Mouse (Mus musculus) heart, embryonic 12.5 days (tissue): ENCODE data around the gene Gadd45g. TPM values are rescaled to one million over a fixed set of nuclear protein-coding genes. Genes with fewer than 3 reads are reported as not detected.

ENCODE experiments used
- ATAC-seq: fragments of 200-750 bp; cut with Nextera tagmentation; 2 replicates; pipeline ENCODE4 v1.8.0; 2017; ENCODE audit warnings: moderate TSS enrichment, moderate library complexity; ENCODE audit not compliant: insufficient number of reproducible peaks, low FRiP score
- H3K27ac ChIP-seq: fragments of 300-500 bp; sonication (generic); 2 replicates; pipeline ENCODE4 v1.5.1; 2016; ENCODE audit warnings: mild to moderate bottlenecking, moderate library complexity; ENCODE audit not compliant: poor library complexity, severe bottlenecking
- H3K27me3 ChIP-seq: fragments of 300-500 bp; sonication (generic); replicated peaks from 2 replicates; pipeline ENCODE4 v1.6.1; 2016; ENCODE audit warnings: mild to moderate bottlenecking, moderate library complexity
- H3K36me3 ChIP-seq: fragments of 300-500 bp; sonication (generic); 2 replicates; pipeline ENCODE4 v1.6.1; 2016; ENCODE audit warnings: mild to moderate bottlenecking, moderate library complexity
- H3K4me1 ChIP-seq: fragments of 300-500 bp; sonication (generic); replicated peaks from 2 replicates; pipeline ENCODE4 v1.6.1; 2016; ENCODE audit warnings: mild to moderate bottlenecking
- H3K4me2 ChIP-seq: fragments of 300-500 bp; sonication (generic); 2 replicates; pipeline ENCODE4 v1.6.1; 2016; ENCODE audit warnings: mild to moderate bottlenecking, moderate library complexity
- H3K4me3 ChIP-seq: fragments of 300-500 bp; sonication (generic); 2 replicates; pipeline ENCODE4 v1.5.1; 2016; ENCODE audit warnings: mild to moderate bottlenecking
- H3K9ac ChIP-seq: fragments of 300-500 bp; sonication (generic); 2 replicates; pipeline ENCODE4 v1.6.1; 2016; ENCODE audit warnings: mild to moderate bottlenecking, moderate library complexity
- H3K9me3 ChIP-seq: fragments of 300-500 bp; sonication (generic); replicated peaks from 2 replicates; pipeline ENCODE4 v1.6.1; 2016; ENCODE audit warnings: mild to moderate bottlenecking, moderate library complexity
- WGBS: fragments of 180-500 bp; shearing (Covaris S2); methylation state at CpG from one replicate; pipeline ENCODE4 v1.1.7; 2016; 5-methylcytosine and 5-hydroxymethylcytosine counted together
- polyA plus RNA-seq: library from polyadenylated mRNA; unstranded; fragments of >200 nt; fragmentation: Nextera tagmentation; extraction: Ambion mirVana; gene quantifications from 2 replicates; pipeline ENCODE4 v1.2.1, GENCODE M21; 2016

Gadd45g gene
- polyA plus RNA-seq, 1 experiment from 2014 or later = 58.9 TPM

GRCm38 (mm10) chr13:51844661-51845060 lies 1.8 kb upstream of the Gadd45g start:
- Histone ChIP-seq H3K9ac (0 out of 2 replicates have a peak overlapping the region, but pooled peaks have one; percentile 77), H3K27me3 (peaks cover 8% of the 10 kb centered on the region; the same call in 1 of the 2 replicates), H3K9me3 (no peaks in the 10 kb centered on the region), H3K27ac (peak overlapping the region; percentile 74; the same call in 1 of the 2 replicates), H3K4me1 (peaks cover 44% of the 10 kb centered on the region), H3K4me2 (peak overlapping the region; percentile 88), H3K4me3 (peak overlapping the region; percentile 62; the same call in 1 of the 2 replicates), H3K36me3 (no peaks in the 10 kb centered on the region)
- WGBS = 13% methylated on average over 10 of the region's 10 CpGs
- ATAC-seq = no peak

GRCm38 (mm10) chr13:51845072-51845471 lies 1.4 kb upstream of the Gadd45g start:
- Histone ChIP-seq H3K27me3 (peaks cover 8% of the 10 kb centered on the region; the same call in 1 of the 2 replicates), H3K9ac (peak overlapping the region; percentile 77; the same call in 1 of the 2 replicates), H3K9me3 (no peaks in the 10 kb centered on the region), H3K4me1 (peaks cover 49% of the 10 kb centered on the region), H3K36me3 (no peaks in the 10 kb centered on the region), H3K27ac (peak overlapping the region; percentile 74), H3K4me2 (peak overlapping the region; percentile 88), H3K4me3 (peak overlapping the region; percentile 62)
- ATAC-seq = no peak
- 5% methylated on average over 10 of the region's 10 CpGs for WGBS

GRCm38 (mm10) chr13:51845591-51846191 lies 787 bp upstream of the Gadd45g start:
- H3K9ac ChIP-seq = peak overlapping the region; percentile 77
- H3K27me3 ChIP-seq = peaks cover 4% of the 10 kb centered on the region; the same call in 1 of the 2 replicates
- 0 out of 2 replicates have a peak, but pooled peaks have one; percentile 15 for ATAC-seq
- no peaks in the 10 kb centered on the region for H3K36me3 ChIP-seq
- peak overlapping the region; percentile 74 for H3K27ac ChIP-seq
- H3K4me3 ChIP-seq = peak overlapping the region; percentile 62
- peak overlapping the region; percentile 88 for H3K4me2 ChIP-seq
- under 1% methylated on average over 45 of the region's 45 CpGs for WGBS
- H3K9me3 ChIP-seq = no peaks in the 10 kb centered on the region
- H3K4me1 ChIP-seq = peaks cover 49% of the 10 kb centered on the region

GRCm38 (mm10) chr13:51846868-51847793 lies 653 bp downstream of the Gadd45g start:
- H3K27ac ChIP-seq = peak overlapping the region; percentile 98
- peak overlapping the region; percentile 84 for H3K4me3 ChIP-seq
- peak overlapping the region; percentile 88 for H3K4me2 ChIP-seq
- no peaks in the 10 kb centered on the region for H3K9me3 ChIP-seq
- no peaks in the 10 kb centered on the region for H3K36me3 ChIP-seq
- H3K9ac ChIP-seq = peak overlapping the region; percentile 88
- H3K27me3 ChIP-seq = peaks cover 4% of the 10 kb centered on the region; the same call in 1 of the 2 replicates
- H3K4me1 ChIP-seq = peaks cover 45% of the 10 kb centered on the region
- ATAC-seq = peak; percentile 12
- WGBS = under 1% methylated on average over 63 of the region's 63 CpGs

- Histone ChIP-seq H3K4me2 (peak overlapping the region; percentile 88), H3K9me3 (no peaks in the 10 kb centered on the region), H3K27ac (peak overlapping the region; percentile 98), H3K9ac (peak overlapping the region; percentile 88), H3K4me3 (peak overlapping the region; percentile 84), H3K27me3 (peaks cover 4% of the 10 kb centered on the region; the same call in 1 of the 2 replicates), H3K36me3 (no peaks in the 10 kb centered on the region), H3K4me1 (peaks cover 47% of the 10 kb centered on the region)
- WGBS = under 1% methylated on average over 31 of the region's 31 CpGs
- 0 out of 2 replicates have a peak, but pooled peaks have one; percentile 33 for ATAC-seq
Measured at GRCm38 (mm10) chr13:51847979-51848480, 1.6 kb downstream of the Gadd45g start.

- ATAC-seq = peak; percentile 77
- H3K27me3 ChIP-seq = no peaks in the 10 kb centered on the region
- peak overlapping the region; percentile 98 for H3K27ac ChIP-seq
- H3K36me3 ChIP-seq = no peaks in the 10 kb centered on the region
- peaks cover 48% of the 10 kb centered on the region for H3K4me1 ChIP-seq
- peak overlapping the region; percentile 84 for H3K4me3 ChIP-seq
- H3K9me3 ChIP-seq = no peaks in the 10 kb centered on the region
- peak overlapping the region; percentile 88 for H3K9ac ChIP-seq
- WGBS = under 1% methylated on average over 19 of the region's 20 CpGs
- peak overlapping the region; percentile 88 for H3K4me2 ChIP-seq
Measured at GRCm38 (mm10) chr13:51848481-51849240, 2.2 kb downstream of the Gadd45g start.

GRCm38 (mm10) chr13:51849241-51850033 lies 3.0 kb downstream of the Gadd45g start:
- H3K27me3 ChIP-seq = no peaks in the 10 kb centered on the region
- peak overlapping the region; percentile 98 for H3K27ac ChIP-seq
- ATAC-seq = peak; percentile 57
- no peaks in the 10 kb centered on the region for H3K36me3 ChIP-seq
- 5% methylated on average over 24 of the region's 25 CpGs for WGBS
- peaks cover 54% of the 10 kb centered on the region for H3K4me1 ChIP-seq
- H3K4me2 ChIP-seq = peak overlapping the region; percentile 88
- peak overlapping the region; percentile 88 for H3K9ac ChIP-seq
- no peaks in the 10 kb centered on the region for H3K9me3 ChIP-seq
- H3K4me3 ChIP-seq = peak overlapping the region; percentile 84

GRCm38 (mm10) chr13:51850565-51850964 lies 4.1 kb downstream of the Gadd45g start:
- no peaks in the 10 kb centered on the region for H3K36me3 ChIP-seq
- no peaks in the 10 kb centered on the region for H3K9me3 ChIP-seq
- no peak overlapping the region for H3K4me3 ChIP-seq
- no peak overlapping the region for H3K9ac ChIP-seq
- peaks cover 52% of the 10 kb centered on the region for H3K4me1 ChIP-seq
- ATAC-seq = no peak
- 70% methylated on average over 1 of the region's 1 CpGs for WGBS
- H3K27me3 ChIP-seq = no peaks in the 10 kb centered on the region
- no peak overlapping the region for H3K27ac ChIP-seq
- H3K4me2 ChIP-seq = no peak overlapping the region

GRCm38 (mm10) chr13:51852560-51853190 lies 6.2 kb downstream of the Gadd45g start:
- Histone ChIP-seq H3K4me1 (peaks cover 52% of the 10 kb centered on the region), H3K9ac (peak overlapping the region; percentile 54; the same call in 1 of the 2 replicates), H3K9me3 (no peaks in the 10 kb centered on the region), H3K36me3 (no peaks in the 10 kb centered on the region), H3K4me2 (peak overlapping the region; percentile 49), H3K27ac (peak overlapping the region; percentile 59), H3K27me3 (no peaks in the 10 kb centered on the region), H3K4me3 (no peak overlapping the region)
- 9% methylated on average over 7 of the region's 7 CpGs for WGBS
- ATAC-seq = no peak
